Mouse (Mus musculus) ES-Bruce4 (cell line): ENCODE results near the gene Dera. TPM values are rescaled to one million over a fixed set of nuclear protein-coding genes. Genes with fewer than 3 reads are reported as not detected.
A peak's percentile ranks its signal among the peaks of the same experiment; 100 is the strongest.

Experiments used
- H3K27ac ChIP-seq: 2 replicates; pipeline ENCODE4 v1.5.1; 2012; ENCODE audit warnings: low read length, inconsistent platforms; ENCODE audit not compliant: insufficient read depth
- H3K27me3 ChIP-seq: 2 replicates; pipeline ENCODE4 v1.6.1; 2012; ENCODE audit warnings: mild to moderate bottlenecking, low read length, inconsistent platforms; ENCODE audit not compliant: control insufficient read depth, poor library complexity, insufficient read depth, severe bottlenecking
- H3K36me3 ChIP-seq: 2 replicates; pipeline ENCODE4 v1.6.1; 2012; ENCODE audit warnings: inconsistent platforms, mild to moderate bottlenecking, low read length, moderate library complexity; ENCODE audit not compliant: control insufficient read depth, poor library complexity, insufficient read depth, severe bottlenecking
- H3K4me1 ChIP-seq: one replicate; pipeline ENCODE4 v1.8.1; 2011; ENCODE audit warnings: low read length; ENCODE audit not compliant: control insufficient read depth, insufficient read depth
- H3K4me3 ChIP-seq: 2 replicates; pipeline ENCODE4 v1.5.1; 2011; ENCODE audit warnings: low read depth, mild to moderate bottlenecking, low read length
- H3K9ac ChIP-seq: 2 replicates; pipeline ENCODE4 v1.6.1; 2012; ENCODE audit warnings: low read depth, mild to moderate bottlenecking, inconsistent platforms; ENCODE audit not compliant: poor library complexity, severe bottlenecking
- H3K9me3 ChIP-seq: replicated peaks from 2 replicates; pipeline ENCODE4 v1.6.1; 2012; ENCODE audit warnings: mild to moderate bottlenecking, low read length, inconsistent platforms; ENCODE audit not compliant: control insufficient read depth, poor library complexity, insufficient read depth, severe bottlenecking
- CTCF ChIP-seq: IDR thresholded peaks from one replicate; pipeline ENCODE4 v1.8.1; 2011; ENCODE audit warnings: low read depth, low read length
- EP300 ChIP-seq: IDR thresholded peaks from 2 replicates; pipeline ENCODE4 v1.6.1; 2011; ENCODE audit warnings: low read depth, low read length; ENCODE audit not compliant: insufficient read depth
- POLR2A ChIP-seq: IDR thresholded peaks from one replicate; pipeline ENCODE4 v1.8.1; 2011; ENCODE audit warnings: low read length; ENCODE audit not compliant: insufficient read depth
- polyA plus RNA-seq: library from polyadenylated mRNA; stranded (reverse); fragments of >200 nt; gene quantifications from 2 replicates; pipeline ENCODE4 v1.2.4, GENCODE M21; 2011; ENCODE audit warnings: low read depth; ENCODE audit not compliant: missing spikeins, insufficient read depth, insufficient read length

Gene Dera
- polyA plus RNA-seq, 1 experiment = 41.5 TPM

DNA sequence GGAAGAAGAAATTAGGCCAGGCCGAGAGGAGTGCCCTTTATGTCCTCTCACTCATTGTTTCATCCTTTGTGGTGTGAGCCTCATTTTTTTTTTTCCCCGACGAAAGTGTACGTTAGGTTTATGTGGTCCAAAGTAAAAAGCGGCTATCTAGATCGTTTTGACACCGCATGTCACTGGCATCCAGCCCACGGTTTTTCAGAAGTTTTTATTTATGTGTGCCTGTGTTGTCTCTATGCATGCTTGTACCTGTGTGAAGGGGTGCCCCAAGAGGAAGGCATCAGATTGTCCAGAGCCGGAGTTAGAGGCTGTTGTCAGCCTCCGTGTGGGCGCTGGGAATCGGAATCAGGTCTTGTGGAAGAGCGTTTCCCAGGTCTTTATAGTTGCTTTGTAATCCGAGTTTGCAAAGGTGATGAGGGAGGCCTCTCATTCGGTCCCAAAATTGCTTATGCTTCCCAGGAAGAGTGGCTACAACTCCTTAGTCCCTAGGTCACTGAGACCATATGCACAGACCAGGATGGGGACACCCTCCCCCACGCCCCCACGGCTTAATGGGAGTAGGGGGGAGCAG, 18.6 kb upstream of the Dera start:
- TF ChIP-seq EP300 (no peak), POLR2A (no peak), CTCF (no peak)
- H3K36me3 ChIP-seq = peaks cover 37% of the 10 kb centered on the region
- H3K27me3 ChIP-seq = no peaks in the 10 kb centered on the region; the same call in 1 of the 2 replicates
- peak overlapping the region; percentile 99 for H3K4me3 ChIP-seq
- H3K27ac ChIP-seq = no peak overlapping the region
- H3K9me3 ChIP-seq = no peaks in the 10 kb centered on the region
- H3K9ac ChIP-seq = peak overlapping the region; percentile 92
- peaks cover 3% of the 10 kb centered on the region for H3K4me1 ChIP-seq

DNA sequence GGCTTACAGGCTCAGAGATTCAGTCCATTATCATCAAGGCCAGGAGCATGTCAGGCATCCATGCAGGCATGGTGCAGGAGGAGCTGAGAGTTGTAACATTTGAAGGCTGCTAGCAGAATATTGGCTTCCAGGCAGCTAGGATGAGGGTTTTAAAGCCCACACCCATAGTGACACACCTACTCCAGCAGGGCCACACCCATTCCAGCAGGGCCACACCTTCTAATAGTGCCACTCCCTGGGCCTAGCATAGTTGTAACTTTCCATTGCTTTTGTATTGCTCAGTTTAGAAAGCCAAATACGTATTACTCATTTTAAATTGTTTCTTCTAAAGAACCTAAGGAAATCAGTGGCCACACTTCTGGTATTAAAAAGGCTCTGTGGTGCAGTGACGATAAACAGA, 13.4 kb upstream of the Dera start:
- Histone ChIP-seq H3K9ac (no peak overlapping the region), H3K36me3 (peaks cover 82% of the 10 kb centered on the region), H3K4me3 (no peak overlapping the region), H3K9me3 (no peaks in the 10 kb centered on the region), H3K27me3 (no peaks in the 10 kb centered on the region), H3K27ac (no peak overlapping the region), H3K4me1 (peaks cover 3% of the 10 kb centered on the region)
- TF ChIP-seq POLR2A (no peak), CTCF (no peak), EP300 (no peak)

DNA sequence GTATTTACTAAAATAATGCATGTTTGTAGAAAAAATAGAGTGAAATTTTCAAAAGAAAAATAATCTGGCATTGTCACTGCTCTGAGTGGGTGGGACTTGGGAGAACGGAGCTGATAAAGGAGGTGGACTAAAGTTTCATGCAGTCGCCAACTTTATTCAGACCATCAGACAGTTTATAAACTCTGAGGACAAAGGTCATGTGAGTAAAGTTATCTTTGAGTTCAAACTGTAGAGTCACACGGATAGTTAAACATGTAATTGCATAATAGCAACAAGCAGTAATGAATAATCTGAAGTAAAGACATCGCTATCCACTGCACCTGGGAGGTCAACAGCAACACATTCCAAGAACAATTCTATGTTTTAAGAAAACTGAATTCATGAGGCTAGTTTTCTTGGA, 9.6 kb upstream of the Dera start:
- H3K27me3 ChIP-seq = no peaks in the 10 kb centered on the region
- H3K9ac ChIP-seq = no peak overlapping the region
- H3K4me1 ChIP-seq = no peaks in the 10 kb centered on the region
- no peak for TF ChIP-seq POLR2A
- TF ChIP-seq CTCF = no peak
- no peak for TF ChIP-seq EP300
- H3K9me3 ChIP-seq = no peaks in the 10 kb centered on the region
- H3K36me3 ChIP-seq = peaks cover 80% of the 10 kb centered on the region
- no peak overlapping the region for H3K4me3 ChIP-seq
- H3K27ac ChIP-seq = no peak overlapping the region

DNA sequence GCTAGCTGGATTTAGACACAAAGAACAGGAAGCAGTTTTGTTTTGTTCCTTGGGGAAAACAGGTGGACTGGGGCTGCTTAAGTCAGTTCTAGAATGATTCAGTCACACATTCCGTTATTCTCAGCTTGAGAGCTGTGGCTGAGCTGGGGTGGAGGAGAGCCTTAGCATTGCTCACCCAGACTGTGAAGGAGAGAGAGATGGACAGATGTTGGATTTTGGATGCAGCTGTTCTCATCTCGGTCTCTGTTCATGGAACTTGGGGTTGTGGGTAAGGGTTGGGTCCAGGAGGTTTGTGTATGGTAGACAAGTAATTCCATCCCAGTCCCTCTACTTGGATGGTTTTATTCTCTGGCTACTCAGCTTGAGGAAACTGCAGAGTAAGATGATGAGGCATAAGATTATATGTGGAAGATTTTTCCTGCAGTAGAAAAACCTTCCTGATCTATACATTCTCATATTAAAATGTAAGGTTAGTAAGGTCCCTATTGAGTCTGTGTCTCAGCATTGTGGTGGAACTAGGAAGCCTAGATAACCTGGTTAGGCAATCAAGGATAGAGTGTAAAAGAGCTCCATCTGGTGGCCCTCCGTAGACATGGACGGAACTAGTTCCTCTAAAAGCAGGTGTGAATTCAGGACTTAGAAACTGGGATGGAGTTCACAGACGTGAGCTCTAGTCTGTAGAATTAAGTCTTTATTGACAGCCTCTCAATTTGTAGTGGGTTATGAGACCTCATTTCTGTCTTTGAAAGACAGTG, 7.0 kb upstream of the Dera start:
- Histone ChIP-seq H3K36me3 (peaks cover 69% of the 10 kb centered on the region), H3K27me3 (no peaks in the 10 kb centered on the region), H3K9me3 (no peaks in the 10 kb centered on the region), H3K4me1 (no peaks in the 10 kb centered on the region), H3K27ac (no peak overlapping the region), H3K9ac (no peak overlapping the region), H3K4me3 (no peak overlapping the region)
- TF ChIP-seq CTCF (no peak), EP300 (no peak), POLR2A (no peak)

DNA sequence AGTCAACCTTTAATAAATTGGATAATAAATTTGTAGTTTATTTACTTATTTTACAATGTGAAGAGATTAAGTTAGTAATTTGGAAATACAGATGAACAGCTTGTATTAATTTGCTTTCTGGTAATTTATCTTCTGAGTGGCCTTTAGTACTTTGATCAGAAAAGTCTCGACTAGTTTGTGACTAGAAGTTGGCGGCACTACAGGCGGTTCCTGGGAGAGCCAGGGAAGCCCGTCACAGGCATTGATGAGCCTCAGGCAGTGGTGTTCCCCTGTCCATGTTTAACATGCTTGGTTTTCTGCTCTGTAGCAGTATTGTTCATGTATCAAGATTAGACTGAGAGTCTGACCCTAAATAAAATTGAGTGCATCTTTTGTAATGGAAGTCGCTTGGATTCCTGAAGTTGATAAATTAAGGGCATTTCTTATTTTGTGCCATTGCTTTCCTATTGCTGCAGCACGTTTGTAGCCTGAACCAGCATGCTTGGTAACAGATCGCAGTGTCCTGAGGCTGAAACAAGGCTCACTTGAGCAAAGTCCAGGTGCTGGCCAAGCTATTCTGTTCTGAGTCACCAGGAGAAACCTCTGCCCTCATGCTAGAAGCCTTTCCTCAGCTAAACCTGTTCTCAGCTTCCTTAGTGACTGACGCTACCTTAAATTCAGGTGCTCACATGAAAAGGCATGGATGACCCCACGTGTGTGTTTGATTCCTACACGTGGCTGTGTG, 2.6 kb upstream of the Dera start:
- H3K9ac ChIP-seq = no peak overlapping the region
- H3K36me3 ChIP-seq = peaks cover 33% of the 10 kb centered on the region
- H3K9me3 ChIP-seq = no peaks in the 10 kb centered on the region
- H3K4me3 ChIP-seq = no peak overlapping the region
- no peaks in the 10 kb centered on the region for H3K27me3 ChIP-seq
- no peaks in the 10 kb centered on the region for H3K4me1 ChIP-seq
- H3K27ac ChIP-seq = no peak overlapping the region
- TF ChIP-seq EP300 (no peak), CTCF (no peak), POLR2A (no peak)

DNA sequence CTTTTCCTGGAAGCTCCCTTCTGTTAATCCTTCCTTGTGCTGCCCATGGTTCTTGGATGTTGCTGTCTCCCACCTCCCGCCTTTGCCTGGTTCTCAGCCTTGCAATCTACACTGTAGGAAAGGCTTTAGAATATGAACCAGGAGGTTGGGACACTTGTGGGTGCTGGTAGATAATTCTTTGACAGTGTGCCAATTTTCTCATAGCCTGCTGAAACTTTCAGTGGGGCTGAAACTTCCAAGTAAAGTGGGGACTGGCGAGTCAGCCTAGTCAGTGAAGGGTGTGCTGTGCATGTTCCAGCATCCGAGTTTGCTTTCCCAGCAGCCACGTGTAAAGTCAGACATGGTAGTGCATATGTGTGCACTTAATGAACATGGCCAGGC, 2.1 kb upstream of the Dera start:
- no peaks in the 10 kb centered on the region for H3K27me3 ChIP-seq
- H3K27ac ChIP-seq = no peak overlapping the region
- H3K4me1 ChIP-seq = no peaks in the 10 kb centered on the region
- H3K36me3 ChIP-seq = peaks cover 30% of the 10 kb centered on the region
- no peak overlapping the region for H3K4me3 ChIP-seq
- no peaks in the 10 kb centered on the region for H3K9me3 ChIP-seq
- no peak for TF ChIP-seq EP300
- no peak for TF ChIP-seq POLR2A
- TF ChIP-seq CTCF = no peak
- H3K9ac ChIP-seq = no peak overlapping the region
